Mouse (Mus musculus) liver, adult (tissue): ENCODE data around the gene 5730522E02Rik.

ENCODE experiments used
- GATA4 ChIP-seq: IDR thresholded peaks from 2 replicates; pipeline ENCODE4 v1.6.1; 2014; ENCODE audit warnings: mild to moderate bottlenecking, low read length; ENCODE audit not compliant: insufficient replicate concordance

The 5730522E02Rik gene

DNA sequence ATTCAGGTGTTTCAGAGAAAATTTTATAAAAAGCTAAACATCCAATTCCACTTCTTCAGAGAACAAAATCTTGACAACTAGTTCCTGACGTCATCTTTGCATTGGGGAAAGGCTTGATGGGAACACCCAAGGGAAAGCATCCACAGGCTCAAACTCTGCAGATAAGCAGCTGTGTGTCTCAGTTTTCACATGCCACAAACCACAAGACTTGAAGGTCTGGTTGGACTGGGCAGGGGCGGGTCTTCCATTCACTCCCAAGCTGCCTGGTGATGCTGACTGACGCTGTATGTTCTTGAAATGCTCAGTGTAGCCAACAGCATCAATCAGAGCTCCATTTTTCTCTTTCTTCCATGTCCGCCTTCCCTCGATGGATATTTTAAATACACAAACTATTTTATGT is 49.2 kb downstream of the 5730522E02Rik start:
- TF ChIP-seq GATA4, result no peak

DNA sequence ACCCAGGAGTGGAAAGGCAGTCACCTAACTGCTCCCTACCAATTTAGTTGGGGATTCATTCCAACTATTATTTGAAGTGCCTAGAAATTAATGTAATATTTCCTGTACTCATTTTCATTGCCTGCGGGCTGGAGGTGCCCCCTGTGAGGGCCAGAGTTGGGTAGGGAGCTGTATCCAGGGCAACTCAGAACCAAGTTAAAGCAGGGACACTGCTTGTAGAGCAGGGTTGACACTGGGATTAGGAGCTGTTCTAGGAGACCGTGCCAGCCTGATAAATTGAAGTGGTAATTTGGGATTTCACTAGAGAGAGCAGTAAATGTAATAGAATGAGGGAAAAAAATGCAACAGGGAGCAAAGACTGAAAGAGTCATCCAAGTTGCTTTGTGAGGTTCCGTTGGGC is 51.5 kb downstream of the 5730522E02Rik start:
- TF ChIP-seq GATA4, result no peak

DNA sequence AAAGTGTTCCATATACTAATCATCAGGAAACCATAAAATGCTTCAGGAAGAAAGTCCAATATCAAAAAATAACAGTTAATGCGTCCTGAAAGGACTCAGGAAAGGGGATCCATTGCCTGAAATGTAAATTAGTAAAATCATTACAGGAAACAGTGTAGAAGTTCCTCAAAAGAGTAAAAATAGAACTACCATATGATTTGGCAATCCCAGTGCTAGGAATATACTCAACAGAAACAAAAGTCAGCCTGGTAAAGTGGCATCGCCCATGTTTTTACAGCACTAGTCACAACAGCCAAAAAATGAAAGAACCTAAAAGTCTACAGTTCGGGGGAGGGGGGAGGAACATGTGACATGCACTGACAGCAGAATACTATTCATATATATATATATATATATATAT is 70.5 kb downstream of the 5730522E02Rik start:
- TF ChIP-seq GATA4, result no peak

DNA sequence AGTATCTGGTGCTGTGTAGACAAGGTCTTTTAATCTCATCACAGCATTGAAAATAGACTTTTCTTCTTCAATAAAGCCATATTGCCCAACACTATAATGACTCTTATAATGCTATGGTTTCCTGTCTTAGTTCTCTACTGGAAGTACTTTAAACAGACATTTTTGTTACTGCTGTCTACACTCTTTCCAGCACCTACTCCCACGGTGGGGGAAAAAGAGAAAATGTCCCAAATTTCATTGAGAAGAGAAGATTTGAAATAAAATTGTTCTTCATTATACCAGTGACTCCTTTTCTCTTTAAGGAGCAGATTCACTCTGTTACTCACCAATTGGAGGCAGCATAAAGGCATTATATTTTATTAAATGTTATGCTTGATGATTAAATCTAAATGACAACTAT is 72.5 kb downstream of the 5730522E02Rik start:
- no peak for TF ChIP-seq GATA4

DNA sequence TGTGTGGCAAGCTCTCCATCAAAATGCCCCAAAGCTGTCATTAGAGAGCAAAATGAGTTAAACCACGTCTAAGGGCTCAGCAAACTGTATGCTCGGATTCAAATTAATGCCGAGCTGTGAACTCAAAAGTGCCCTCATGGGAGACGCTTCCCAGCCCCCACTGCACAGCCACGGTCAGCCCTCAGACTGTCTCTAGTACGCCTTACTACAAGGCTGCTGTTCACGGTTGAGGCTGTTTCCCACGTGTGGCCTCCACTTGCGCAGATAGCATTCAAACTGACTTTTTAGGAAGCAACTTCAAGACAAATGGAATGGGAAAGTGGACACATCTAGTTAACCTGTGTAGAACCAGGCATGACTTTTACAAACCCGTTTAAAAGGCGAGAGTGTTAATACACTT is 79.7 kb downstream of the 5730522E02Rik start:
- TF ChIP-seq GATA4, result no peak

DNA sequence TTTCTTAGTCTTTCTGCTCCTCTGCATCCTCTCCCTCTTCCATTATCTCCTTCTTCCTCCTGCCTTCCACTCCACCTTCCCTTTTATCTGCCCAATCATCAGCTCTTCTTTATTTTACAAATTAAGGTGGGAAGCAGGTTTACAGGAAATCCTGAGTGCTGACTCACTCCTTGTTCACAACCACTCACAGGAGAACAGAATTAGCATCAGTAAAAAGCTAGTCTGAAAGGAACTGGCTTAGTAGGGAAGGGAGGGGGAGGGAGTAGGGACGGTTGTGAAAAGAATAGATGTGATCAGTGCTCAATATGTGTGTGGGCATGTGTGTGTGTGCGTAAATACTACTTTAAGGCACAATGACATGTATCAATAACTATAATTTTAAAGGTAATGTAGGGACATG is 81.5 kb downstream of the 5730522E02Rik start:
- no peak for TF ChIP-seq GATA4

DNA sequence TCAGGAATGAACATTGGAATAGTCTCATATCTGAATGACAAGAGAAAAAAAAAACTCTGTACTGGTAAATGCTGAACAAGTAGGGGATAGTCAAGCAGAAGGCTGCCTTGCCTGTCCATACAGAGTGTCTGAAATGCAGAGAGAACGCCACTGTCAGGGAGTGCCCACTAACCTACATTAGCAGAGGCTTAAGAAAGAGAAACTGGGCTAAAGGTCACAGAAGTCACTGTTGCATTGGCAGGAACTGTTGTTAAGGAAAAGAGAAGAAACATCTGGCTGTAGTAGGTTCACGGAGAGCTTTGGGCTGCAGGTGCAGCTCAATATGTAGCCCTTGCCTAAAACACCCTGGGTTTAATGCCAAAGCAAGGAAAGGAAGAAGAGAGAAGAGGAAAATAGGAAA is 82.2 kb downstream of the 5730522E02Rik start:
- no peak for TF ChIP-seq GATA4

DNA sequence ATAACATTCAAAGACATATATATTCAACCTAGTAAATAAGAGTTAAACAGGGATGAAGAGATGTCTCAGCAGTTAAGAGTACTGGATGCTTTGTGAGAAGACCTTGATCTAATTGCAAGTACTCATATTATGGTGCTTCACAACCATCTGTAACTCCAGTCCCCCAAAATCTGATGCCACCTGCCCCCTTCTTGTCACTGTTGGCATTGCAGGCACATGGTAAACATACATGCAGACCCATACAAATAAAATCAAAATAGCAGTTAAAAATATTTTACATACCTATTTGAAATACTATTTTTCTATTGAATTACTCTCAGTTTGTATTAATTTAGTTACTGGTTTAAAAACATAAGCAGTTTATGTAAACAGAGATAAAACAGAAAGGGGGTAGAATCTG is 84.6 kb downstream of the 5730522E02Rik start:
- TF ChIP-seq GATA4, result no peak

DNA sequence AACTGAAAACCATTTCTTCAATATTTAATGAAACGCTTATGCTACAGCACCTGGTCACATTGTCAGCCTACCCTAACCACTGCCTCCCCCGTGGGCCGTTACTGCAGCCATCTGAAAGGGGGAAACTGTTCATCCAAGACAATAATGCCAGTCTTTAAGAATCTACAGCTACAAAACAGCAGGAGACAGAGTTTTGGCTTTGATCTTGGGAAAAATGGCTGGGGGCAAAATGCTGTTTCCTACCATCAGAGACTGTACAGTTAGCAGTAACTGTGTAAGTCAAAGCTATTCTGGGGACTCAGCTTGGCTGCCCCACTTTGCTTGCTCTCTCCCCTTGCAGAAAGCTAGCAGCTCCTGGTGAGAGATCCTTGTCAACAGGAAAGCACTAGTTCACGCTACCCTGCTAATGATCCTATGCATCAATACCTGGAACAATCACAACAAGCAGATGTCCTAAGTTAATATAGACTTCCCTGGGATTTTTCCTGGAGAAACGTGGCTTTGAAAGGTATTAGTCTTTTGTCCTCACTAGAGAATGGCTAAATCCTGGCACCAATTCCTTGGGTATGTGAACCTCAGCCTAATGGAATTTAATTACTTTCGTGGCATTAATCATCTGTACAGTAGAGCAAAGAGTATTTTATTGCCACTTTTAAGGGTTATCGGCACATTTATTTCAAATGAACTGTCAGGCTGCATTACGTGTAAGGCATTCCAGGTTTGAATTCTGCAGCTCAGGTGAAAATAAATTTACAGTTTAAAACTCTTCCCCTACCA is 89.6 kb downstream of the 5730522E02Rik start:
- TF ChIP-seq GATA4, result no peak

DNA sequence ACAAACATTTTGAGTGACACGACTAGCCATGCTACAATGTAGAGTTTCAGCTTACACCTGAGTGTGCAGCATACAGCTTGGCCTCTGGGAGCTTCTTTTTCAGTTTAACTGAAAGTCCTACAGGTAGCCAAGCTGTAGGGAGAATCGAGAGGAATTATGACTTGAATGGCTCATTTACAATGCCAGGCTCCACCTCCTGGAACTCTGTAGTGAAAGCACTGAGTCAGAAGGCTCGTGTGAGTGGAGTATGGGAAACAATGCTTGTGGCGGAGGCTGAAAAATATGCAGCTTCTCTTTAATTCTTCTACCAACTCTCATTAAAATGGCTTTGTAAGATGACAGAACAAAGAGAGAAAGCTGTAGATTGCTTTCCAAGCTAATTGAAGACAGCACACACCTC is 92.9 kb downstream of the 5730522E02Rik start:
- TF ChIP-seq GATA4, result no peak

DNA sequence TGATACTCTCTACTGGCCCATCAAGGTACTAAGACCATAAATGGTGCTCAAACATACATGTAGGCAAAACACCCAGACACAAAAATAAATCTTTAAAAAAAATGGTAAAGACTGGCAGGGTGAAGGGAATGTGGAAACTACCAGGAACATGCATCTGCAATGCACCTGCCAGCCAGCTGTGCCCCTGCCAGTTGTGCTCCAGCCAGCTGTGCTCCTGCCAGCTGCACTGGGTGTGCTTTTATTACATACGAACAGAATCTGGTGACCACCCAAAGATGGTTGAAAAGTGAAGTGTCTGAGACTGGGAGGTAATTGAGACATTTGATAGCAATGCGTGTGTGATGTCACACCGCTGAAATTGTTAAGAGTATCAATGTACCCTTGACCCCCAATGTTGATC is 98.4 kb downstream of the 5730522E02Rik start:
- TF ChIP-seq GATA4, result no peak

DNA sequence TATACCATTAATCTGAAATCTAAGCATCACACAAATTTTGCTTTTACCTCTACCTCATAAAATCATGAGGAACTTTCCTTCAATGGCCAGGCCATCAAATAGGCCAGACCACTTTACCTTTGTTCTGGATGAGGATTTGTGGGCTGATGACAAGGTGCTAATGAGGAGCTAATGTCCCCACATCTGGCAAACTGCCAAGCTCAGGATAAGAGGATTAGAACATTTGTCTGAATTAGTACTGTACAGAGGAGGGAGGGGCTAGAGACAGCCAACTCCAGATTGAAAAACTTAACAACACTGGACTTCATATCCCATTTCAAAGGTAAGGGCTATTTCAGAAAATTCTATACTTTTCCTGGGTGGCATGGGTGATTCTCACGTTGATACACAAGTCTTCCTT is 101.9 kb downstream of the 5730522E02Rik start:
- TF ChIP-seq GATA4, result no peak

DNA sequence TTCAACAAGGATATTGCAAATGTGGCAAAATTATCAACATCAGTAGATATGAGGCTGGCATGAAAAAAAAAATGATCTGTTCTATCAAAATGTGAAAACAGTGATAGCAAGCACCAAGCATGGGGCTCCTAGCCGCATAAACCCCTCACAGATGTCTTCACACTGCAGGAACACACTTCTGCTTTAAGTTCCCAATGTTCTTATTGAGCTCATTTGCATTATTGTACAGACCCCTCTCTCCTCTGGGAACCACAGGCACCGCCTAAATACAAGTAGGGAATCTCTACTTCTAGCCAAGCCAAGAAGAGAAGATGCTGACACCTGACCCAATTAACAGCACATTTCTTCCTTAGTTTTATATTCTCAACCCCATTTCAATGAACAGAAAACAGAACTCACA is 105.9 kb downstream of the 5730522E02Rik start:
- TF ChIP-seq GATA4, result no peak

DNA sequence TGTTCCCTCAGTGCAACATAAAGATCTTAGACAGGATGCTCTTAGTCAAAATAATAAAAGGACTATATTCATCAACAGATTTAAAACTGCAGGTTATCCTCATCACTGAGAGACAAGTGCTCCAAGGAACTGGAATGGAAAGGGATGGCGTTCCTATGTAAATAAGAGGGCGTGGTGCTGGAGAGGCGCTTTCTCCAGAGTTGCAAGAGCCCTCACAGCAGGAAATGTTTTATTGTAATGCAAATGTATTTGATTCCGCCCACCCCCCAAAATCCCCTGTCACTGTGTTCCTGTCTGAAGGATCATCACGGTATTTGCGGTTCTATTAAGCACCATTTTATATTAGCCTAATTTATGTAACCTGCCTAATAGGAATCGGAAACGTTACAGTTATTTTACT is 106.9 kb downstream of the 5730522E02Rik start:
- no peak for TF ChIP-seq GATA4

DNA sequence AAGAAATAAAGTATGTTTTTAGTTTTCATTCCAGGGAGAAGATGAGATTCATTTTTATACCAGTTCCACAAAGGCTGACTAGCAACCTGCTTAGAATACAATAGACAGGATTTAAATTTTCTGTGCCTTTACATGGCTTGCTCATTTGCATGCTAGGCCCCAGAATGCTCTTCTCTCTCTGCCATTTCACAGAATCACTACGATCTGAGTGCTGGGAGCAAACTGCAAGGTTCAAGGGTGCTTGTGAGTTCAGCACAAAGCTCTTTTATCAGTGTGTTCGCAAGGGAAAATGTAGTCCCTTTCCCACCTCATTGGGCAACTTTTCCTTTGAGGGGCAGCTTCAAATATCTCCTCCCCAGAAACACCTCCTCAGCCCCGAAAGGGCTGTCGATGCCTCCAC is 107.7 kb downstream of the 5730522E02Rik start:
- TF ChIP-seq GATA4, result no peak

DNA sequence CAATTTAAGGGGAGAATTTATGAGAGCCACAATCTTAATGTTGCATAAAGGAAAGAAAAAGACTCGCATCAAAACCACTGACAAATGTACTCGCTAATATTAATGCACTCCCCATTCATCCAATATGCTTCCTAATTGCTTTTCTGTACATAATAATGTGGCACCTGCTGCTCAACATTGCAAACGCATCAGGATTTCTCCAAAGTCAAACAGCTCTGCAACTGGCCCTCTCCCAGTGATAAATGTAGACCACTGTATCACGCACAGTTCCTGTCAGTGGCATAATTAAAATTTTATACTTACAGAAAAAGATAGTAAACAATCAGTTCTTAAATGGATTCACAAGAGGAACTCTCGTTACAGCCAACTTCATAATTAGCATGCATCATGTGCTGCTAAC is 110.5 kb downstream of the 5730522E02Rik start:
- TF ChIP-seq GATA4, result no peak

DNA sequence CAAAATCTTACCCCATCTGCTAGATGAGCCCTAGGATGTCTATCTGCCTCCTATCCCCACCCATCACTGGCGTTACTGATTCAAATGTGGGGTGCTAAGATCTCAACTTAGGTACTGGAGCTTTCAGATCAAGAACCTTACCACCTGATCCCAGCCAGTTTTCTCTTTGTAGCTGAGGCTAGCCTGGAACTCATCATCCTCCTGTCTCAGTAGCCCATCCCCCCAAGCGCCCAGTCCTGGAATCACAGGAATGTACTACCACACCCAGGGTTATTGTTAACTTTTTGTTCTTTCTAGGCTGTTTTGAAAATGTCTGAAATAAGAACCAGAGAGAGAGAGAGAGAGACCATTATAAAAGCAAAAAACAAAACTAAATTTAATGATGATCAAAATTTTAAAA is 111.6 kb downstream of the 5730522E02Rik start:
- no peak for TF ChIP-seq GATA4
